8 mouse cellular contexts compared by ENCODE assay signal in genomic region chr4:57954991-57955390, GRCm38 (mm10). TPM values are rescaled to one million over a fixed set of nuclear protein-coding genes. Genes with fewer than 3 reads are reported as not detected.
DNase-seq lines count a peak whose midpoint lies in the region; ATAC-seq and TF ChIP-seq lines count a peak whose summit lies in the region.

No protein-coding gene starts in this region.

- H3K4me3 ChIP-seq in lung, embryonic 16.5 days (ENCODE audit: low read length) = peak overlapping the region; percentile 83
- H3K4me3 ChIP-seq in embryonic facial prominence, embryonic 14.5 days (ENCODE audit: low read depth, low read length) = peak overlapping the region; percentile 79
- H3K4me3 ChIP-seq in limb, embryonic 10.5 days = peak overlapping the region; percentile 75
- H3K4me3 ChIP-seq in stomach, embryonic 15.5 days (replicated peaks) = peak overlapping the region; percentile 78
- no peak overlapping the region for H3K4me3 ChIP-seq in thymus, adult 2 months (ENCODE audit: control insufficient read depth, insufficient read depth, low read length)

- H3K36me3 ChIP-seq in lung, embryonic 16.5 days (ENCODE audit: control insufficient read depth, insufficient read depth, low read length) = peaks cover 19% of the 10 kb centered on the region
- H3K36me3 ChIP-seq in embryonic facial prominence, embryonic 14.5 days (ENCODE audit: control insufficient read depth, insufficient read depth, low read length) = peaks cover 23% of the 10 kb centered on the region
- peaks cover 41% of the 10 kb centered on the region for H3K36me3 ChIP-seq in limb, embryonic 10.5 days
- H3K36me3 ChIP-seq in stomach, embryonic 15.5 days = peaks cover 19% of the 10 kb centered on the region
- peaks cover 18% of the 10 kb centered on the region for H3K36me3 ChIP-seq in thymus, adult 2 months (ENCODE audit: control insufficient read depth, insufficient read depth, low read length)

- H3K27me3 ChIP-seq in lung, embryonic 16.5 days (ENCODE audit: control insufficient read depth, insufficient read depth, low read depth, low read length) = no peaks in the 10 kb centered on the region
- H3K27me3 ChIP-seq in embryonic facial prominence, embryonic 14.5 days (replicated peaks; ENCODE audit: control insufficient read depth, insufficient read depth, low read length) = no peaks in the 10 kb centered on the region
- peaks cover 4% of the 10 kb centered on the region; the same call in 1 of the 2 replicates for H3K27me3 ChIP-seq in limb, embryonic 10.5 days (ENCODE audit: low read depth, poor library complexity, severe bottlenecking)
- no peaks in the 10 kb centered on the region for H3K27me3 ChIP-seq in stomach, embryonic 15.5 days (replicated peaks)
- H3K27me3 ChIP-seq in thymus, adult 2 months (ENCODE audit: control insufficient read depth, insufficient read depth, low read length) = no peaks in the 10 kb centered on the region

- 59% methylated on average over 8 of the region's 8 CpGs for WGBS in lung, embryonic 16.5 days
- 74% methylated on average over 8 of the region's 8 CpGs for WGBS in embryonic facial prominence, embryonic 14.5 days
- 74% methylated on average over 8 of the region's 8 CpGs for WGBS in limb, embryonic 10.5 days
- 67% methylated on average over 8 of the region's 8 CpGs for WGBS in stomach, embryonic 15.5 days
- 78% methylated on average over 8 of the region's 8 CpGs for WGBS in thymus, adult 2 months

- no peak for TF ChIP-seq POLR2A in thymus, adult 2 months (IDR thresholded peaks at IDR 0.05; ENCODE audit: control insufficient read depth, extremely low read depth, insufficient read depth, low read length, poor library complexity)

- intact Hi-C loops in left cerebral cortex, postnatal 25 days (cut with DNase I) = loop anchor here (5.0 kb wide), 1 partner anchor 122 kb away; no protein-coding TSS in a partner anchor

- H3K4me2 ChIP-seq in lung, embryonic 16.5 days (ENCODE audit: low read depth, low read length) = peak overlapping the region; percentile 73
- H3K4me2 ChIP-seq in embryonic facial prominence, embryonic 14.5 days (ENCODE audit: low read depth, low read length) = peak overlapping the region; percentile 63
- peak overlapping the region; percentile 63 for H3K4me2 ChIP-seq in stomach, embryonic 15.5 days

- H3K27ac ChIP-seq in lung, embryonic 16.5 days (ENCODE audit: low read length) = peak overlapping the region; percentile 92
- no peak overlapping the region for H3K27ac ChIP-seq in embryonic facial prominence, embryonic 14.5 days (replicated peaks; ENCODE audit: low read depth, low read length)
- peak overlapping the region; percentile 94 for H3K27ac ChIP-seq in limb, embryonic 10.5 days
- peak overlapping the region; percentile 99; the same call in 1 of the 2 replicates for H3K27ac ChIP-seq in stomach, embryonic 15.5 days
- no peak overlapping the region for H3K27ac ChIP-seq in thymus, adult 2 months (ENCODE audit: control insufficient read depth, insufficient read depth, low read length)

- DNase-seq in lung, adult 18-20 months = no peak
- no peak for DNase-seq in embryonic facial prominence, embryonic 14.5 days (ENCODE audit: low spot score)
- DNase-seq in limb, embryonic 10.5 days (ENCODE audit: low spot score) = no peak
- no peak for DNase-seq in thymus, adult 2 months
- no peak for DNase-seq in left cerebral cortex, postnatal 25 days (ENCODE audit: low spot score in 2 of 2)

- H3K9me3 ChIP-seq in lung, embryonic 16.5 days (ENCODE audit: control insufficient read depth, low read length) = peaks cover 3% of the 10 kb centered on the region; the same call in 1 of the 2 replicates
- H3K9me3 ChIP-seq in embryonic facial prominence, embryonic 14.5 days (ENCODE audit: control insufficient read depth, low read length) = 0 out of 2 replicates have a peak, but pooled peaks cover 5% of the 10 kb centered on the region
- H3K9me3 ChIP-seq in limb, embryonic 10.5 days (replicated peaks) = no peaks in the 10 kb centered on the region
- no peaks in the 10 kb centered on the region for H3K9me3 ChIP-seq in stomach, embryonic 15.5 days

- no peak for ATAC-seq in lung, embryonic 16.5 days (ENCODE audit: low read depth)
- no peak for ATAC-seq in embryonic facial prominence, embryonic 14.5 days (ENCODE audit: low read depth)
- no peak for ATAC-seq in stomach, embryonic 15.5 days (ENCODE audit: insufficient read depth, low FRiP score, low read depth)
- no peak for ATAC-seq in granulocyte monocyte progenitor cell, adult 5-6 weeks (replicated peaks; ENCODE audit: poor library complexity, severe bottlenecking)

- peaks cover 17% of the 10 kb centered on the region; the same call in 1 of the 2 replicates for H3K4me1 ChIP-seq in lung, embryonic 16.5 days (replicated peaks; ENCODE audit: control insufficient read depth, insufficient read depth, low read length)
- peaks cover 26% of the 10 kb centered on the region for H3K4me1 ChIP-seq in embryonic facial prominence, embryonic 14.5 days (ENCODE audit: control insufficient read depth, insufficient read depth, low read length)
- H3K4me1 ChIP-seq in limb, embryonic 10.5 days = peaks cover 35% of the 10 kb centered on the region
- peaks cover 19% of the 10 kb centered on the region for H3K4me1 ChIP-seq in stomach, embryonic 15.5 days
- peaks cover 24% of the 10 kb centered on the region for H3K4me1 ChIP-seq in thymus, adult 2 months (replicated peaks; ENCODE audit: control insufficient read depth, insufficient read depth, low read length)

- no peak for TF ChIP-seq CTCF in thymus, adult 2 months (IDR thresholded peaks at IDR 0.05; ENCODE audit: borderline replicate concordance, control insufficient read depth, extremely low read depth, insufficient read depth, low read length, poor library complexity)

- peak overlapping the region; percentile 91 for H3K9ac ChIP-seq in lung, embryonic 16.5 days (ENCODE audit: low read length)
- peak overlapping the region; percentile 88 for H3K9ac ChIP-seq in embryonic facial prominence, embryonic 14.5 days (ENCODE audit: low read depth, low read length)
- H3K9ac ChIP-seq in stomach, embryonic 15.5 days = peak overlapping the region; percentile 71; the same call in 1 of the 2 replicates

RNA-seq across cellular contexts. Expression of gene Txn1, which starts 1.2 kb away (rescaled TPM):
- 444 and 474 TPM in 2 replicates for polyA plus RNA-seq in lung, embryonic 16.5 days (2015; fragmentation: Nextera tagmentation; extraction: Ambion mirVana)
- polyA plus RNA-seq in embryonic facial prominence, embryonic 14.5 days (2014; fragmentation: Nextera tagmentation; extraction: Ambion mirVana) = 367 and 373 TPM in 2 replicates
- polyA plus RNA-seq in limb, embryonic 10.5 days (2016; fragmentation: Nextera tagmentation; extraction: Ambion mirVana) = 399 and 437 TPM in 2 replicates
- 476 and 493 TPM in 2 replicates for polyA plus RNA-seq in stomach, embryonic 15.5 days (2015; fragmentation: Nextera tagmentation; extraction: Ambion mirVana)
- polyA plus RNA-seq in thymus, adult 2 months (2012; rRNA removed) = 195 and 214 TPM in 2 replicates
- 100 to 1,000 TPM; 115 to 119 TPM for total RNA-seq in left cerebral cortex, postnatal 25 days (2021)
- total RNA-seq in granulocyte monocyte progenitor cell, adult 5-6 weeks (2014; fragmentation: Nextera tagmentation) = 404 and 474 TPM in 2 replicates
- total RNA-seq in granulocyte monocyte progenitor cell, adult 5-6 weeks (2017) = 150 and 201 TPM in 2 replicates

RNA-seq across cellular contexts. Expression of gene D630039A03Rik, which starts 38.9 kb away (rescaled TPM):
- polyA plus RNA-seq in lung, embryonic 16.5 days (2015; fragmentation: Nextera tagmentation; extraction: Ambion mirVana) = 3.4 and 3.5 TPM in 2 replicates
- polyA plus RNA-seq in embryonic facial prominence, embryonic 14.5 days (2014; fragmentation: Nextera tagmentation; extraction: Ambion mirVana) = 0.19 and 0.42 TPM in 2 replicates
- polyA plus RNA-seq in limb, embryonic 10.5 days (2016; fragmentation: Nextera tagmentation; extraction: Ambion mirVana) = 0.11 TPM in 1 of 2 replicates, not detected in the other
- 10.4 and 11.4 TPM in 2 replicates for polyA plus RNA-seq in stomach, embryonic 15.5 days (2015; fragmentation: Nextera tagmentation; extraction: Ambion mirVana)
- polyA plus RNA-seq in thymus, adult 2 months (2012; rRNA removed) = 0.14 and 0.26 TPM in 2 replicates
- total RNA-seq in left cerebral cortex, postnatal 25 days (2021) = under 1 TPM; 0.16 to 0.25 TPM
- not detected in 2 replicates for total RNA-seq in granulocyte monocyte progenitor cell, adult 5-6 weeks (2014; fragmentation: Nextera tagmentation)
- 0.09 TPM in 1 of 2 replicates, not detected in the other for total RNA-seq in granulocyte monocyte progenitor cell, adult 5-6 weeks (2017)

RNA-seq across cellular contexts. Expression of gene Txndc8, which starts 53.9 kb away (rescaled TPM):
- not detected in 2 replicates for polyA plus RNA-seq in lung, embryonic 16.5 days (2015; fragmentation: Nextera tagmentation; extraction: Ambion mirVana)
- polyA plus RNA-seq in embryonic facial prominence, embryonic 14.5 days (2014; fragmentation: Nextera tagmentation; extraction: Ambion mirVana) = not detected in 2 replicates
- polyA plus RNA-seq in limb, embryonic 10.5 days (2016; fragmentation: Nextera tagmentation; extraction: Ambion mirVana) = not detected in 2 replicates
- polyA plus RNA-seq in stomach, embryonic 15.5 days (2015; fragmentation: Nextera tagmentation; extraction: Ambion mirVana) = not detected in 2 replicates
- not detected in 2 replicates for polyA plus RNA-seq in thymus, adult 2 months (2012; rRNA removed)
- not detected for total RNA-seq in left cerebral cortex, postnatal 25 days (2021)
- not detected in 2 replicates for total RNA-seq in granulocyte monocyte progenitor cell, adult 5-6 weeks (2014; fragmentation: Nextera tagmentation)
- not detected in 2 replicates for total RNA-seq in granulocyte monocyte progenitor cell, adult 5-6 weeks (2017)

Comparison
In these comparisons a context has a peak if more than half of its experiments do, and no peak if none do; other contexts are left out.
1. H3K27ac ChIP-seq: peak in lung, embryonic 16.5 days (single experiment), limb, embryonic 10.5 days (single experiment) and stomach, embryonic 15.5 days (single experiment); none in embryonic facial prominence, embryonic 14.5 days (single experiment) and thymus, adult 2 months (single experiment).
2. Peak in every context shown above with its lines, with median percentiles within 50 percentile points of each other: H3K4me2 ChIP-seq and H3K9ac ChIP-seq.